Mouse (Mus musculus): ENCODE measurements around the gene Slc6a1. TPM values are rescaled to one million over a fixed set of nuclear protein-coding genes. Genes with fewer than 3 reads are reported as not detected.
A peak's percentile ranks its signal among the peaks of the same experiment; 100 is the strongest.

Gene Slc6a1
- 0.03 TPM in 1 of 2 replicates, not detected in the other for polyA plus RNA-seq (2014; fragmentation: Nextera tagmentation; extraction: Ambion mirVana)

DNA sequence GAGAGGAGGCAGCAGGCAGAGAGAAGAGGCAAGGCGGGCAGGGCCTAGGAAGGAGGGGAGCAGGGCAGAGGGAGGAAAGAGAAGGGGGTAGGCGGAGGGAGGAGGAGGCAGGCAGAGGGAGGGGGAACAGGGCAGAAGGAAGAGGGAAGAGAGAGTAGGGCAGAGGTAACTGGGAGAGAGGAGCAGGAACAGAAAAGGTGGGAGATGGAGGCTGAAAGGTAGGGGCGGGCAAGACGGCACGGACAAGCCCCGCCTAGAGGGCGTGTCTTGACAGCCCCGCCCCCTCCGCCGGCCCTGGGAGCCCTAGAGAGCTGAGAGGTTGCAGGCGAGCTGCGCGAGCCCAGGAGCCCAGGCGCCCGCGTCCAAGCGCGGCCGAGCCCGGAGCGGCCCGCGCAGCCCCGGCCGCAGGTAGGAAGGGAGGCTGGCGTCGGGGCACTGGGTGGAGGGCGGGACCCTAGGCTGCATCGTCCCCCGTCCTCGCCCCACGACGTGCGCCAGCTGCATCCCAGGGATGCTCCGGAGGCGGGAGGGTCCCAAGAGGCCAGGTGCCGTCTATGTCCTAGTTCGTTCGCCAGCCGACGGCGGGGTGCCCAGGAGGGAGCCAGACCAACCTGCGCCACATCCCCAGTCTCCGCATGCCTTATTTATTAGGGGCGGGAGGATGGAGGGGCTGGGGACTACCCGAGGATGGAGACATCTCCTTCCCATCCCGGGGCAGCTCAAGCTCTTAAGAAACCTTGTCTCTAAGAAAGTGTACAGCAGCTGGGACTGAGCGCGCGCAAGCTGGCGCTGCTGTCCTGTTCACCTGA lies at the start of gene Slc6a1:
TSS of gene Slc6a1 (plus strand) at position 167 of the 809 bp plus-strand sequence.
- 2% methylated on average over 44 of the region's 51 CpGs for WGBS
- ATAC-seq (ENCODE audit: insufficient number of reproducible peaks, low FRiP score, low TSS enrichment, low read depth) (peak; percentile 89), DNase-seq (ENCODE audit: low spot score) (peak; percentile 77)
- H3K4me3 ChIP-seq (ENCODE audit: low read depth, low read length) = peak within 1 kb of the TSS; percentile 12; the same call in 1 of the 2 replicates
- no peaks in the 10 kb centered on the region for H3K9me3 ChIP-seq (ENCODE audit: control insufficient read depth, low read length)
- H3K27ac ChIP-seq (replicated peaks; ENCODE audit: low read depth, low read length) = no peak within 1 kb of the TSS
- peak within 1 kb of the TSS; percentile 31 for H3K4me2 ChIP-seq (ENCODE audit: low read depth, severe bottlenecking)
- no peak within 1 kb of the TSS for H3K9ac ChIP-seq (ENCODE audit: low read length)
- H3K27me3 ChIP-seq (ENCODE audit: control insufficient read depth, insufficient read depth, low read length) = peaks cover 46% of the 10 kb centered on the region
- H3K36me3 ChIP-seq (ENCODE audit: control insufficient read depth, insufficient read depth, low read length) = no peaks in the 10 kb centered on the region
- no peaks in the 10 kb centered on the region for H3K4me1 ChIP-seq (ENCODE audit: control insufficient read depth, insufficient read depth, low read length)

GRCm38 (mm10) chr6:114238892-114239644 lies 43.4 kb upstream of the Slc6a1 start:
- Histone ChIP-seq H3K4me1 (ENCODE audit: control insufficient read depth, insufficient read depth, low read length) (no peaks in the 10 kb centered on the region), H3K4me2 (ENCODE audit: low read depth, severe bottlenecking) (no peak overlapping the region), H3K27me3 (ENCODE audit: control insufficient read depth, insufficient read depth, low read length) (0 out of 2 replicates have a peak, but pooled peaks cover 4% of the 10 kb centered on the region), H3K27ac (replicated peaks; ENCODE audit: low read depth, low read length) (no peak overlapping the region), H3K4me3 (ENCODE audit: low read depth, low read length) (no peak overlapping the region), H3K9me3 (ENCODE audit: control insufficient read depth, low read length) (no peaks in the 10 kb centered on the region), H3K9ac (ENCODE audit: low read length) (no peak overlapping the region), H3K36me3 (ENCODE audit: control insufficient read depth, insufficient read depth, low read length) (no peaks in the 10 kb centered on the region)
- no peak for DNase-seq (ENCODE audit: low spot score)
- 40% methylated on average over 5 of the region's 6 CpGs for WGBS
- no peak for ATAC-seq (ENCODE audit: insufficient number of reproducible peaks, low FRiP score, low TSS enrichment, low read depth)

DNA sequence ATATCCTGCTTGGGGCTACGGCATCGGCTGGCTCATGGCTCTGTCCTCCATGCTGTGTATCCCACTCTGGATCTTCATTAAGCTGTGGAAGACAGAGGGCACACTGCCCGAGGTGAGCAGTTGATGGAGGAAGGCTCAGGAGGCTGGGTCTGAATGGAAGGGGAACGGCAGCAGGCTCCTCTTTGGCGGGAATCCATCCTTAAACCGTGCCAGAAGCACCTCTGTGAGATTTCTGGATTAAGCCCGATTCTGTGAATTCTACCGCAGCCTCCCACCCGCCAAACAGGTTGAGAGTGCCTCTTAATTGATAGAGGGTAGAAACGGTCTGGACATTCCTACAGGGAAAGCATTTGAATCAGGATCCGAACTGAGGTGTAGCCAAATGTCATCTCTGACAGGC lies 36.8 kb upstream of the Slc6a1 start:
- Histone ChIP-seq H3K36me3 (ENCODE audit: control insufficient read depth, insufficient read depth, low read length) (no peaks in the 10 kb centered on the region), H3K27me3 (ENCODE audit: control insufficient read depth, insufficient read depth, low read length) (no peaks in the 10 kb centered on the region), H3K9me3 (ENCODE audit: control insufficient read depth, low read length) (no peaks in the 10 kb centered on the region), H3K27ac (replicated peaks; ENCODE audit: low read depth, low read length) (no peak overlapping the region), H3K9ac (ENCODE audit: low read length) (no peak overlapping the region), H3K4me3 (ENCODE audit: low read depth, low read length) (no peak overlapping the region), H3K4me2 (ENCODE audit: low read depth, severe bottlenecking) (no peak overlapping the region), H3K4me1 (ENCODE audit: control insufficient read depth, insufficient read depth, low read length) (no peaks in the 10 kb centered on the region)
- ATAC-seq (ENCODE audit: insufficient number of reproducible peaks, low FRiP score, low TSS enrichment, low read depth) = no peak
- WGBS = 83% methylated on average over 11 of the region's 11 CpGs
- DNase-seq (ENCODE audit: low spot score) = no peak

- Histone ChIP-seq H3K4me2 (ENCODE audit: low read depth, severe bottlenecking) (no peak overlapping the region), H3K9me3 (ENCODE audit: control insufficient read depth, low read length) (no peaks in the 10 kb centered on the region), H3K4me1 (ENCODE audit: control insufficient read depth, insufficient read depth, low read length) (no peaks in the 10 kb centered on the region), H3K27me3 (ENCODE audit: control insufficient read depth, insufficient read depth, low read length) (no peaks in the 10 kb centered on the region), H3K27ac (replicated peaks; ENCODE audit: low read depth, low read length) (no peak overlapping the region), H3K36me3 (ENCODE audit: control insufficient read depth, insufficient read depth, low read length) (no peaks in the 10 kb centered on the region), H3K9ac (ENCODE audit: low read length) (no peak overlapping the region), H3K4me3 (ENCODE audit: low read depth, low read length) (no peak overlapping the region)
- peak; percentile 92 for DNase-seq (ENCODE audit: low spot score)
- WGBS = 5% methylated on average over 5 of the region's 5 CpGs
- peak; percentile 33; the same call in 1 of the 2 replicates for ATAC-seq (ENCODE audit: insufficient number of reproducible peaks, low FRiP score, low TSS enrichment, low read depth)
Measured at GRCm38 (mm10) chr6:114250311-114250710, 32.1 kb upstream of the Slc6a1 start.

DNA sequence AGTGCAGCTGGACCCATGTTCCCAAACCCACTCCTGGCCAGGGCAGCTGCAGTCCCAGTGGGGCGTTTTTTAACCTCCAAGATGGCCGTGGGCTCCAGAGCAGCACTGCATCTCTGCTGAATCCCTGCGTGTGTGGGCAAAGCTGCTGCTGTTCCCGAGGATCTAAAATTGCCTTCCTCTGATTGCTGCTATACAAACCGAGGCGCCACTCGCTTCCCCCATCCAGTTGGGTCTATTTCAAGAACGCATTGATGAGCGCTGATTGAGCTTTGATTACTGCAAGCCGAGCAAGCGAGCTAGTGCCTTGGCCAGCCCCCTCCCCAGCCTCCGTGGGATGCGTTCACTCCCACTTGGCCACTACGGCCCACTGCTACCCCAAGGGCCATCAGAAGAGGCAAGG lies 27.5 kb upstream of the Slc6a1 start:
- H3K9me3 ChIP-seq (ENCODE audit: control insufficient read depth, low read length) = no peaks in the 10 kb centered on the region
- H3K36me3 ChIP-seq (ENCODE audit: control insufficient read depth, insufficient read depth, low read length) = no peaks in the 10 kb centered on the region
- H3K27ac ChIP-seq (replicated peaks; ENCODE audit: low read depth, low read length) = no peak overlapping the region
- no peaks in the 10 kb centered on the region for H3K4me1 ChIP-seq (ENCODE audit: control insufficient read depth, insufficient read depth, low read length)
- H3K4me2 ChIP-seq (ENCODE audit: low read depth, severe bottlenecking) = no peak overlapping the region
- DNase-seq (ENCODE audit: low spot score) = no peak
- ATAC-seq (ENCODE audit: insufficient number of reproducible peaks, low FRiP score, low TSS enrichment, low read depth) = no peak
- no peak overlapping the region for H3K9ac ChIP-seq (ENCODE audit: low read length)
- WGBS = 82% methylated on average over 14 of the region's 14 CpGs
- no peaks in the 10 kb centered on the region for H3K27me3 ChIP-seq (ENCODE audit: control insufficient read depth, insufficient read depth, low read length)
- no peak overlapping the region for H3K4me3 ChIP-seq (ENCODE audit: low read depth, low read length)

- H3K4me2 ChIP-seq (ENCODE audit: low read depth, severe bottlenecking) = no peak overlapping the region
- no peaks in the 10 kb centered on the region for H3K27me3 ChIP-seq (ENCODE audit: control insufficient read depth, insufficient read depth, low read length)
- ATAC-seq (ENCODE audit: insufficient number of reproducible peaks, low FRiP score, low TSS enrichment, low read depth) (no peak), DNase-seq (ENCODE audit: low spot score) (no peak)
- 90% methylated on average over 1 of the region's 1 CpGs for WGBS
- no peak overlapping the region for H3K9ac ChIP-seq (ENCODE audit: low read length)
- H3K4me3 ChIP-seq (ENCODE audit: low read depth, low read length) = no peak overlapping the region
- no peaks in the 10 kb centered on the region for H3K4me1 ChIP-seq (ENCODE audit: control insufficient read depth, insufficient read depth, low read length)
- no peaks in the 10 kb centered on the region for H3K36me3 ChIP-seq (ENCODE audit: control insufficient read depth, insufficient read depth, low read length)
- H3K9me3 ChIP-seq (ENCODE audit: control insufficient read depth, low read length) = no peaks in the 10 kb centered on the region
- H3K27ac ChIP-seq (replicated peaks; ENCODE audit: low read depth, low read length) = no peak overlapping the region
Measured at GRCm38 (mm10) chr6:114257762-114258361, 24.6 kb upstream of the Slc6a1 start.

GRCm38 (mm10) chr6:114258661-114259193 lies 23.7 kb upstream of the Slc6a1 start:
- Histone ChIP-seq H3K9ac (ENCODE audit: low read length) (no peak overlapping the region), H3K27me3 (ENCODE audit: control insufficient read depth, insufficient read depth, low read length) (no peaks in the 10 kb centered on the region), H3K27ac (replicated peaks; ENCODE audit: low read depth, low read length) (no peak overlapping the region), H3K4me1 (ENCODE audit: control insufficient read depth, insufficient read depth, low read length) (no peaks in the 10 kb centered on the region), H3K4me2 (ENCODE audit: low read depth, severe bottlenecking) (no peak overlapping the region), H3K9me3 (ENCODE audit: control insufficient read depth, low read length) (no peaks in the 10 kb centered on the region), H3K4me3 (ENCODE audit: low read depth, low read length) (no peak overlapping the region), H3K36me3 (ENCODE audit: control insufficient read depth, insufficient read depth, low read length) (no peaks in the 10 kb centered on the region)
- no peak for DNase-seq (ENCODE audit: low spot score)
- no peak for ATAC-seq (ENCODE audit: insufficient number of reproducible peaks, low FRiP score, low TSS enrichment, low read depth)
- WGBS = 80% methylated on average over 3 of the region's 3 CpGs

DNA sequence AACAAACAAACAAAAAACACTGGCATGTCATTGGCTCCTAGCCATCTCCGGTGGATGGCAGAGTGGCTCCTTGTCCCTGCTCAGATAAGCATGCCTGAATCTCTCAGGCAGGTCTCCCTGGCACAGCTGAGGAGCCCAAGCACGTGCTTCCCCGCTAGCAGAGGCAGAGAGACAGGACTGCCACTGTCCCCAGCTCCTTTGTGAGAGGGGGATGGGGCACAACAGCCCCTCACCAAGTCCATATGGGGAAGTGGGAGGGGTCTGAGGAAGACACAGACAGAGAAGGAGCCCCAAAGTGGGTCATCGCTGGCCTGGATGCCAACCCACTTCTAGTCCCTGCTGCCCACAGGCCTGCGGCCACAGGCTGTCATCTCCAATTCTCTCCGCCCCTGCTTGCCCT lies 20.8 kb upstream of the Slc6a1 start:
- Histone ChIP-seq H3K27me3 (ENCODE audit: control insufficient read depth, insufficient read depth, low read length) (no peaks in the 10 kb centered on the region), H3K36me3 (ENCODE audit: control insufficient read depth, insufficient read depth, low read length) (no peaks in the 10 kb centered on the region), H3K27ac (replicated peaks; ENCODE audit: low read depth, low read length) (no peak overlapping the region), H3K4me1 (ENCODE audit: control insufficient read depth, insufficient read depth, low read length) (no peaks in the 10 kb centered on the region), H3K9ac (ENCODE audit: low read length) (no peak overlapping the region), H3K4me3 (ENCODE audit: low read depth, low read length) (no peak overlapping the region), H3K9me3 (ENCODE audit: control insufficient read depth, low read length) (no peaks in the 10 kb centered on the region), H3K4me2 (ENCODE audit: low read depth, severe bottlenecking) (no peak overlapping the region)
- 70% methylated on average over 6 of the region's 6 CpGs for WGBS
- ATAC-seq (ENCODE audit: insufficient number of reproducible peaks, low FRiP score, low TSS enrichment, low read depth) (no peak), DNase-seq (ENCODE audit: low spot score) (no peak)
